Mouse (Mus musculus): ENCODE data around the gene Cyp4f13. TPM values are rescaled to one million over a fixed set of nuclear protein-coding genes. Genes with fewer than 3 reads are reported as not detected.

Gene Cyp4f13
- polyA plus RNA-seq, 2 experiments: 3.6 to 4.1 TPM

- Histone ChIP-seq H3K4me3 (ENCODE audit: insufficient read depth in 1 of 2, low read depth in 2 of 2, low read length in 2 of 2) (no peak overlapping the region), H3K27ac (no peak overlapping the region), H3K27me3 (ENCODE audit: control insufficient read depth, insufficient read depth, low read length) (no peaks in the 10 kb centered on the region), H3K36me3 (replicated peaks; ENCODE audit: control insufficient read depth, insufficient read depth, low read depth) (peaks cover 26% of the 10 kb centered on the region), H3K4me2 (ENCODE audit: low read depth) (no peak overlapping the region), H3K9ac (replicated peaks) (no peak overlapping the region), H3K9me3 (ENCODE audit: control insufficient read depth, low read length) (no peaks in the 10 kb centered on the region), H3K4me1 (replicated peaks; ENCODE audit: control insufficient read depth in 2 of 2, insufficient read depth in 2 of 2, low read length in 1 of 2) (no peaks in the 10 kb centered on the region)
- ATAC-seq (ENCODE audit: insufficient read depth) (no peak), DNase-seq (ENCODE audit: low read depth in 3 of 3, low spot score in 3 of 3) (no peak)
- no peak for TF ChIP-seq CTCF (IDR thresholded peaks at IDR 0.05; ENCODE audit: low read depth)
- no peak for TF ChIP-seq EP300 (IDR thresholded peaks at IDR 0.05; ENCODE audit: low read depth)
- WGBS (ENCODE audit: insufficient replicate concordance): 79% methylated on average over 4 of the region's 4 CpGs
Observed at GRCm38 (mm10) chr17:32981361-32981760, 34.2 kb upstream of the Cyp4f13 start.

GRCm38 (mm10) chr17:32965623-32966290 lies 18.6 kb upstream of the Cyp4f13 start, which contains the start of gene Zfp472:
Gene Zfp472 (plus strand): TSS chr17:32965814.
- Histone ChIP-seq H3K27ac (peak within 1 kb of the TSS; percentile 72), H3K4me2 (ENCODE audit: low read depth) (peak within 1 kb of the TSS; percentile 94)
- TF ChIP-seq CTCF (IDR thresholded peaks at IDR 0.05; ENCODE audit: low read depth) (no peak), EP300 (IDR thresholded peaks at IDR 0.05; ENCODE audit: low read depth) (no peak; the same call in 1 of the 2 replicates)

GRCm38 (mm10) chr17:32965253-32965622 lies 18.0 kb upstream of the Cyp4f13 start:
- peak in 1 of 3 experiments; percentile 11 for DNase-seq (ENCODE audit: low read depth in 3 of 3, low spot score in 3 of 3)

More at GRCm38 (mm10) chr17:32965623-32966290, 18.6 kb upstream of the Cyp4f13 start, which contains the start of gene Zfp472:
- Histone ChIP-seq H3K9me3 (ENCODE audit: control insufficient read depth, low read length) (no peaks in the 10 kb centered on the region), H3K4me3 (ENCODE audit: insufficient read depth in 1 of 2, low read depth in 2 of 2, low read length in 2 of 2) (peak within 1 kb of the TSS; percentile 92 to 94), H3K27me3 (ENCODE audit: control insufficient read depth, insufficient read depth, low read length) (no peaks in the 10 kb centered on the region), H3K9ac (replicated peaks) (peak within 1 kb of the TSS; percentile 92), H3K36me3 (replicated peaks; ENCODE audit: control insufficient read depth, insufficient read depth, low read depth) (no peaks in the 10 kb centered on the region), H3K4me1 (replicated peaks; ENCODE audit: control insufficient read depth in 2 of 2, insufficient read depth in 2 of 2, low read length in 1 of 2) (peaks cover 11 to 15% of the 10 kb centered on the region in 2 experiments)
- WGBS (ENCODE audit: insufficient replicate concordance): 1% methylated on average over 33 of the region's 33 CpGs
- DNase-seq (ENCODE audit: low read depth in 3 of 3, low spot score in 3 of 3) (peak; percentile 91 to 92 (median 91)), ATAC-seq (ENCODE audit: insufficient read depth) (peak; percentile 98)

GRCm38 (mm10) chr17:32951441-32951840 lies 4.2 kb upstream of the Cyp4f13 start:
- H3K36me3 ChIP-seq (replicated peaks; ENCODE audit: control insufficient read depth, insufficient read depth, low read depth): no peaks in the 10 kb centered on the region
- ATAC-seq (ENCODE audit: insufficient read depth) (no peak), DNase-seq (ENCODE audit: low read depth in 3 of 3, low spot score in 3 of 3) (peak; percentile 32 to 41 (median 34))
- H3K4me2 ChIP-seq (ENCODE audit: low read depth): no peak overlapping the region
- H3K9ac ChIP-seq (replicated peaks): no peak overlapping the region
- H3K27me3 ChIP-seq (ENCODE audit: control insufficient read depth, insufficient read depth, low read length): no peaks in the 10 kb centered on the region
- H3K4me1 ChIP-seq (replicated peaks; ENCODE audit: control insufficient read depth in 2 of 2, insufficient read depth in 2 of 2, low read length in 1 of 2): peaks cover 0 to 9% of the 10 kb centered on the region in 2 experiments; a peak in 2 of 4 replicates
- WGBS (ENCODE audit: insufficient replicate concordance): 22% methylated on average over 16 of the region's 16 CpGs
- H3K4me3 ChIP-seq (ENCODE audit: insufficient read depth in 1 of 2, low read depth in 2 of 2, low read length in 2 of 2): no peak overlapping the region
- no peak overlapping the region for H3K27ac ChIP-seq
- H3K9me3 ChIP-seq (ENCODE audit: control insufficient read depth, low read length): no peaks in the 10 kb centered on the region
- TF ChIP-seq CTCF (IDR thresholded peaks at IDR 0.05; ENCODE audit: low read depth): peak; percentile 90
- no peak for TF ChIP-seq EP300 (IDR thresholded peaks at IDR 0.05; ENCODE audit: low read depth)

More at GRCm38 (mm10) chr17:32965253-32965622, 18.0 kb upstream of the Cyp4f13 start:
- TF ChIP-seq CTCF (IDR thresholded peaks at IDR 0.05; ENCODE audit: low read depth): no peak
- no peak for TF ChIP-seq EP300 (IDR thresholded peaks at IDR 0.05; ENCODE audit: low read depth)
- H3K27ac ChIP-seq: peak overlapping the region; percentile 72
- H3K4me1 ChIP-seq (replicated peaks; ENCODE audit: control insufficient read depth in 2 of 2, insufficient read depth in 2 of 2, low read length in 1 of 2): peaks cover 13 to 19% of the 10 kb centered on the region in 2 experiments
- H3K4me3 ChIP-seq (ENCODE audit: insufficient read depth in 1 of 2, low read depth in 2 of 2, low read length in 2 of 2): peak overlapping the region; percentile 92 to 94
- ATAC-seq (ENCODE audit: insufficient read depth): peak; percentile 36
- WGBS (ENCODE audit: insufficient replicate concordance): 1% methylated on average over 14 of the region's 14 CpGs
- no peaks in the 10 kb centered on the region for H3K36me3 ChIP-seq (replicated peaks; ENCODE audit: control insufficient read depth, insufficient read depth, low read depth)
- H3K27me3 ChIP-seq (ENCODE audit: control insufficient read depth, insufficient read depth, low read length): no peaks in the 10 kb centered on the region
- peak overlapping the region; percentile 66 for H3K9ac ChIP-seq (replicated peaks)
- H3K4me2 ChIP-seq (ENCODE audit: low read depth): peak overlapping the region; percentile 94
- H3K9me3 ChIP-seq (ENCODE audit: control insufficient read depth, low read length): no peaks in the 10 kb centered on the region

GRCm38 (mm10) chr17:32951006-32951405 lies 3.8 kb upstream of the Cyp4f13 start:
- ATAC-seq (ENCODE audit: insufficient read depth) (no peak), DNase-seq (ENCODE audit: low read depth in 3 of 3, low spot score in 3 of 3) (no peak)
- Histone ChIP-seq H3K27me3 (ENCODE audit: control insufficient read depth, insufficient read depth, low read length) (no peaks in the 10 kb centered on the region), H3K4me1 (replicated peaks; ENCODE audit: control insufficient read depth in 2 of 2, insufficient read depth in 2 of 2, low read length in 1 of 2) (peaks cover 0 to 12% of the 10 kb centered on the region in 2 experiments; a peak in 2 of 4 replicates), H3K27ac (no peak overlapping the region), H3K36me3 (replicated peaks; ENCODE audit: control insufficient read depth, insufficient read depth, low read depth) (no peaks in the 10 kb centered on the region), H3K9ac (replicated peaks) (no peak overlapping the region), H3K4me2 (ENCODE audit: low read depth) (no peak overlapping the region), H3K4me3 (ENCODE audit: insufficient read depth in 1 of 2, low read depth in 2 of 2, low read length in 2 of 2) (no peak overlapping the region), H3K9me3 (ENCODE audit: control insufficient read depth, low read length) (no peaks in the 10 kb centered on the region)
- no peak for TF ChIP-seq CTCF (IDR thresholded peaks at IDR 0.05; ENCODE audit: low read depth)
- TF ChIP-seq EP300 (IDR thresholded peaks at IDR 0.05; ENCODE audit: low read depth): no peak
- WGBS (ENCODE audit: insufficient replicate concordance): 55% methylated on average over 11 of the region's 11 CpGs

All from liver, embryonic 14.5 days (tissue).